Comparison of ENCODE assay signal across 11 mouse cellular contexts in genomic region chr16:38903020-38903419, GRCm38 (mm10). TPM values are rescaled to one million over a fixed set of nuclear protein-coding genes. Genes with fewer than 3 reads are reported as not detected.
DNase-seq lines count a peak whose midpoint lies in the region; ATAC-seq and TF ChIP-seq lines count a peak whose summit lies in the region.
"Had no signal": no experiment of that assay in that cellular context is flagged by ENCODE, and none has a peak within 500 bp of the region (broad histone marks: within the 10 kb centered on the region; RNA-seq: fewer than 3 reads in every experiment).

No protein-coding gene starts in this region.

- TF ChIP-seq POLR2A in heart, adult 2 months (IDR thresholded peaks at IDR 0.05; ENCODE audit: insufficient read depth, low read depth, low read length) = no peak

- no peak for TF ChIP-seq CTCF in heart, adult 2 months (IDR thresholded peaks at IDR 0.05)

- 45% methylated on average over 4 of the region's 4 CpGs for WGBS in heart, embryonic 13.5 days
- WGBS in limb, embryonic 15.5 days = 35% methylated on average over 4 of the region's 4 CpGs
- 57% methylated on average over 4 of the region's 4 CpGs for WGBS in heart, adult 2 months

- H3K9ac ChIP-seq in heart, embryonic 13.5 days = no peak overlapping the region
- no peak overlapping the region for H3K9ac ChIP-seq in limb, embryonic 15.5 days
- H3K9ac ChIP-seq in heart, adult 2 months (ENCODE audit: low read depth, low read length) = no peak overlapping the region
- H3K9ac ChIP-seq: liver, embryonic 15.5 days had no signal

- no peak for ATAC-seq in heart, embryonic 13.5 days (ENCODE audit: extremely low read depth, insufficient number of reproducible peaks, low FRiP score, low TSS enrichment)
- no peak for ATAC-seq in limb, embryonic 15.5 days (ENCODE audit: insufficient number of reproducible peaks, low FRiP score, low TSS enrichment, low read depth)

- H3K79me2 ChIP-seq in heart, adult 2 months (replicated peaks; ENCODE audit: control insufficient read depth, insufficient read depth, low read length) = no peaks in the 10 kb centered on the region

- H3K27me3 ChIP-seq in heart, embryonic 13.5 days (replicated peaks) = peaks cover 66% of the 10 kb centered on the region
- peaks cover 23% of the 10 kb centered on the region for H3K27me3 ChIP-seq in limb, embryonic 15.5 days
- H3K27me3 ChIP-seq in heart, adult 2 months (ENCODE audit: control insufficient read depth, insufficient read depth, low read length) = peaks cover 4% of the 10 kb centered on the region

- H3K27ac ChIP-seq in heart, embryonic 13.5 days (replicated peaks) = no peak overlapping the region
- H3K27ac ChIP-seq in limb, embryonic 15.5 days = no peak overlapping the region
- H3K27ac ChIP-seq in heart, adult 2 months = no peak overlapping the region
- H3K27ac ChIP-seq: liver, embryonic 15.5 days had no signal

- no peaks in the 10 kb centered on the region for H3K9me3 ChIP-seq in heart, embryonic 13.5 days
- no peaks in the 10 kb centered on the region for H3K9me3 ChIP-seq in limb, embryonic 15.5 days
- H3K9me3 ChIP-seq: liver, embryonic 15.5 days had no signal

- H3K36me3 ChIP-seq in heart, embryonic 13.5 days = no peaks in the 10 kb centered on the region
- H3K36me3 ChIP-seq in limb, embryonic 15.5 days = no peaks in the 10 kb centered on the region
- H3K36me3 ChIP-seq in heart, adult 2 months (ENCODE audit: control insufficient read depth, insufficient read depth, low read length) = no peaks in the 10 kb centered on the region
- H3K36me3 ChIP-seq: liver, embryonic 15.5 days had no signal

- H3K4me2 ChIP-seq in heart, embryonic 13.5 days = peak overlapping the region; percentile 94
- no peak overlapping the region for H3K4me2 ChIP-seq in limb, embryonic 15.5 days

- no peak for TF ChIP-seq EP300 in heart, adult 2 months (IDR thresholded peaks at IDR 0.05; ENCODE audit: insufficient read depth, low read depth, low read length)

- peak overlapping the region; percentile 73; the same call in 1 of the 2 replicates for H3K4me3 ChIP-seq in heart, embryonic 13.5 days
- H3K4me3 ChIP-seq in limb, embryonic 15.5 days = peak overlapping the region; percentile 65; the same call in 1 of the 2 replicates
- no peak overlapping the region; the same call in 1 of the 2 replicates for H3K4me3 ChIP-seq in heart, adult 2 months

- intact Hi-C loops in heart, adult 2 months (cut with DNase I) = no loop called here

- H3K4me1 ChIP-seq in heart, embryonic 13.5 days = no peaks in the 10 kb centered on the region
- H3K4me1 ChIP-seq in limb, embryonic 15.5 days = peaks cover 2% of the 10 kb centered on the region; the same call in 1 of the 2 replicates
- H3K4me1 ChIP-seq in heart, adult 2 months (ENCODE audit: control insufficient read depth, insufficient read depth, low read length) = no peaks in the 10 kb centered on the region
- H3K4me1 ChIP-seq: liver, embryonic 15.5 days had no signal

- DNase-seq in heart, adult 11 months = no peak
- peak; percentile 49 for DNase-seq in retina, postnatal 1 day
- no peak for DNase-seq in retina, embryonic 14.5 days (ENCODE audit: low spot score)
- no peak for DNase-seq in natural killer cell, adult 2 months (ENCODE audit: low spot score in 2 of 2)
- DNase-seq in right cerebral cortex, postnatal 10 days (ENCODE audit: low spot score in 2 of 2) = no peak
- DNase-seq in heart, adult 2 months = no peak
- DNase-seq: cerebellum, adult 11-12 months; thymus, postnatal 36 days had no signal

RNA-seq across cellular contexts. Expression of gene Igsf11, which starts 10.5 kb away (rescaled TPM):
- 0.27 and 0.28 TPM in 2 replicates for polyA plus RNA-seq in heart, embryonic 13.5 days (2015; fragmentation: Nextera tagmentation; extraction: Ambion mirVana)
- polyA plus RNA-seq in limb, embryonic 15.5 days (2015; fragmentation: Nextera tagmentation; extraction: Ambion mirVana) = 0.57 and 0.77 TPM in 2 replicates
- under 1 TPM; 0.48 to 0.76 TPM for total RNA-seq in heart, adult 2 months (2021)
- polyA plus RNA-seq in heart, adult 2 months (2012; rRNA removed) = 0.50 and 1.0 TPM in 2 replicates
